Mouse (Mus musculus): ENCODE measurements at regions not wholly inside any gene's neighbourhood (a gene's known extent, or its start where the extent isn't known, plus 50 kb on each side); places are given as distances from the start of the nearest gene placed in this dataset.

GRCm38 (mm10) chr4:91081447-91081846, 319.1 kb downstream of the Elavl2 start:
- no peak for TF ChIP-seq CTCF (IDR thresholded peaks at IDR 0.05; ENCODE audit: control insufficient read depth, insufficient read depth, insufficient replicate concordance, low read depth, low read length)
- no peak for TF ChIP-seq POLR2A (IDR thresholded peaks at IDR 0.05; ENCODE audit: control insufficient read depth, low read depth, low read length)

Data from testis, adult 2 months (tissue).